Mouse (Mus musculus) olfactory bulb, adult 2 months (tissue): ENCODE results near the gene Map2k2. TPM values are rescaled to one million over a fixed set of nuclear protein-coding genes. Genes with fewer than 3 reads are reported as not detected.

ENCODE experiments used
- H3K27ac ChIP-seq: fragments of 200-500 bp; 2 replicates; pipeline ENCODE4 v1.5.1; 2012; ENCODE audit warnings: low read depth, low read length; ENCODE audit not compliant: insufficient read depth
- H3K4me1 ChIP-seq: fragments of 200-500 bp; 2 replicates; pipeline ENCODE4 v1.6.1; 2012; ENCODE audit warnings: low read length; ENCODE audit not compliant: control insufficient read depth, insufficient read depth
- H3K4me3 ChIP-seq: fragments of 200-500 bp; 2 replicates; pipeline ENCODE4 v1.5.1; 2012; ENCODE audit warnings: mild to moderate bottlenecking, low read depth, low read length, moderate library complexity; ENCODE audit not compliant: insufficient read depth
- CTCF ChIP-seq: fragments of 200-500 bp; IDR thresholded peaks from 2 replicates; pipeline ENCODE4 v1.5.1; 2012; ENCODE audit warnings: low read depth, mild to moderate bottlenecking, low read length, moderate library complexity; ENCODE audit not compliant: insufficient read depth
- POLR2A ChIP-seq: fragments of 200-500 bp; IDR thresholded peaks from 2 replicates; pipeline ENCODE4 v1.6.1; 2012; ENCODE audit warnings: mild to moderate bottlenecking, low read depth, low read length, moderate library complexity; ENCODE audit not compliant: insufficient read depth
- WGBS: fragments of 180-500 bp; shearing (Covaris S2); methylation state at CpG from one replicate; pipeline ENCODE4 v1.1.7; 2018; 5-methylcytosine and 5-hydroxymethylcytosine counted together
- polyA plus RNA-seq: library from polyadenylated mRNA; stranded (reverse); fragments of >200 nt; gene quantifications from 2 replicates; pipeline ENCODE4 v1.2.4, GENCODE M21; 2012; ENCODE audit warnings: low replicate concordance; ENCODE audit not compliant: missing spikeins, insufficient read depth, insufficient read length

Map2k2 gene
- polyA plus RNA-seq, 1 experiment: not detected

GRCm38 (mm10) chr10:81073464-81073863 is 32.3 kb upstream of the Map2k2 start:
- Histone ChIP-seq H3K4me3 (no peak overlapping the region), H3K4me1 (peaks cover 15% of the 10 kb centered on the region), H3K27ac (no peak overlapping the region)
- WGBS: 67% methylated on average over 7 of the region's 7 CpGs
- TF ChIP-seq CTCF (peak; percentile 46; the same call in 1 of the 2 replicates), POLR2A (no peak)

DNA sequence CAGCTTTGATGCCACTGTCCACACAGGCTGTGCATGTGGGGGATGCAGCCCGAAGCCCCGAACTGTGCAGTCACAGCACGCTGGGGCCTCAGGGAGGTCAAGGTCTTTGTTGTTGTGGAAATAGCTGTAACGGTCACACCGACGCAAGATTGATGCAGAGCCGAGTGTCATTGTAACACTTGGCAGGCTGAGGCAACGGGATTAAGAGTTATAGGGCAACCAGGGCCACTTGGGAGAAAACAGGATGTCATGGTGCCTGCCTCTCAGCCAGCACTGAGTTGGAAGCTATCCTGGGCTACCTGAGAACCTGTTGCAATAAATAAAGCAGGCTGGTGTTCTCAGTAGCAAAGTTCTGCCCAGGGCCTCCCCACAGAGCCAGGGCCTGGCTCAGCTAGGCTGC is 30.0 kb upstream of the Map2k2 start:
- H3K27ac ChIP-seq: no peak overlapping the region
- TF ChIP-seq POLR2A (no peak), CTCF (no peak)
- WGBS: 86% methylated on average over 8 of the region's 8 CpGs

DNA sequence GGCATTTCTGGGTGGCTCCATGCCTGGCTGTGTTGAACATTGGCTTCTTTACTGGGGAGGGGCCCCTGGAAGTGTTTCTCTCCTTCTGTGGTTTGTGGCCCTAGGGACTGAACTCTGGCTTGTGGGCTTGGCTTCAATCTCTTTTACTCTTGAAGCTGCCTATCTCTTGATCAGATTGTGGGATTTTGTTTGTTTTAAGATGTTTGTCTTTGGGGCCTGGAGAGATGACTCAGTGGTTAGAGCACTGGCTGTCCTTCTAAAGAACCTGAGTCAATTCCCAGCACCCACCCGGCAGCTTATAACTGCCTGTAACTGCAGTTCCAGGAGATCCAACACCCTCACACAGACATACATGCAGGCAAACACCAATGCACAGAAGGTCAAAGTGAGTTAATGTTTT is 29.4 kb upstream of the Map2k2 start:
- WGBS: 90% methylated on average over 1 of the region's 1 CpGs

More for the DNA sequence above, 30.0 kb upstream of the Map2k2 start:
- H3K4me1 ChIP-seq: peaks cover 9% of the 10 kb centered on the region
- H3K4me3 ChIP-seq: no peak overlapping the region

DNA sequence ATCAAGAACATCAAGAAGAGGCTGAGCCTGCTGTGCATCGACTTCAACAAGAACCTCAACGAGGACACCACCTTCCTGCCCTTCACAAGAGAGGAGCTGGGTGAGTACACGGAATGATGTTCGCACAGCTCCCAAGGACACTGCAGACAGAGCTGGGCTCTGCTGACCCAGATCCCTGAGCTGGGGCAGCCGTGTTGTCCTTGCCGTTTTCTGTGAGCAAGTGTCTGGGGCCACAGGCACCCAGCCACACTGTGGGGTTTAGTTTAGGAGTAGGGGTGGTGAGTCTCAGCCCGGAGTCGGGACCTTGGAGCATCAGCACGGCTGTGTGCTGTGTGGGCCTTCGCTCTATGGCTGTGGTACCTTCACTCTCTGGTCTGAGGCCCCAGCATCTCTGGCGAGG is 27.8 kb upstream of the Map2k2 start:
- Histone ChIP-seq H3K4me3 (no peak overlapping the region), H3K4me1 (no peaks in the 10 kb centered on the region), H3K27ac (no peak overlapping the region)
- 93% methylated on average over 11 of the region's 11 CpGs for WGBS
- TF ChIP-seq POLR2A (no peak), CTCF (no peak)

More for the DNA sequence above, 29.4 kb upstream of the Map2k2 start:
- no peak for TF ChIP-seq CTCF
- no peak for TF ChIP-seq POLR2A
- no peak overlapping the region for H3K27ac ChIP-seq
- H3K4me3 ChIP-seq: no peak overlapping the region
- peaks cover 5% of the 10 kb centered on the region; the same call in 1 of the 2 replicates for H3K4me1 ChIP-seq

DNA sequence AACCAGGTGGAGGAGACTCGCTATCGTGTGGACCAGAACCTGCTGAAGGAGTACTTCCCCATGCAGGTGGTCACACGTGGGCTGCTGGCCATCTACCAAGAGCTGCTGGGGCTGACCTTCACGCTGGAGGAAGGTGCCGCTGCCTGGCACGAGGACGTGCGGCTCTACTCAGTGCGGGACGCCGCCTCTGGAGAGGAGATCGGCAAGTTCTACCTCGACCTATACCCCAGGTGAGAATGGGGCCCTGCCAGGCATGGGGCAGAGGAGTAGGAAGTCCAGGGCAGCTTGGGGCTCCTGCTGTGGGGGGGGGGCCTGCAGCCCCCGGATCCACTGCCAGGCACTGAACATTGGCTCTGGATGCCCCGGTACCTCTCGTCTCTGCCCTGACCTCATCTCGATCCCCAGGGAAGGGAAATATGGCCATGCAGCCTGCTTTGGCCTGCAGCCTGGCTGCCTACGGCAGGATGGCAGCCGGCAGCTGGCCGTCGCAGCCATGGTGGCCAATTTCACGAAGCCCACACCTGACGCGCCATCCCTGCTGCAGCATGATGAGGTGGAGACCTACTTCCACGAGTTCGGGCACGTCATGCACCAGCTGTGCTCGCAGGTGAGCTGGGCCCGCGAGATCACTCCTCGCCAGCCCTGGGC is 25.6 kb upstream of the Map2k2 start:
- no peaks in the 10 kb centered on the region for H3K4me1 ChIP-seq
- TF ChIP-seq CTCF: no peak
- TF ChIP-seq POLR2A: no peak
- 94% methylated on average over 31 of the region's 31 CpGs for WGBS

DNA sequence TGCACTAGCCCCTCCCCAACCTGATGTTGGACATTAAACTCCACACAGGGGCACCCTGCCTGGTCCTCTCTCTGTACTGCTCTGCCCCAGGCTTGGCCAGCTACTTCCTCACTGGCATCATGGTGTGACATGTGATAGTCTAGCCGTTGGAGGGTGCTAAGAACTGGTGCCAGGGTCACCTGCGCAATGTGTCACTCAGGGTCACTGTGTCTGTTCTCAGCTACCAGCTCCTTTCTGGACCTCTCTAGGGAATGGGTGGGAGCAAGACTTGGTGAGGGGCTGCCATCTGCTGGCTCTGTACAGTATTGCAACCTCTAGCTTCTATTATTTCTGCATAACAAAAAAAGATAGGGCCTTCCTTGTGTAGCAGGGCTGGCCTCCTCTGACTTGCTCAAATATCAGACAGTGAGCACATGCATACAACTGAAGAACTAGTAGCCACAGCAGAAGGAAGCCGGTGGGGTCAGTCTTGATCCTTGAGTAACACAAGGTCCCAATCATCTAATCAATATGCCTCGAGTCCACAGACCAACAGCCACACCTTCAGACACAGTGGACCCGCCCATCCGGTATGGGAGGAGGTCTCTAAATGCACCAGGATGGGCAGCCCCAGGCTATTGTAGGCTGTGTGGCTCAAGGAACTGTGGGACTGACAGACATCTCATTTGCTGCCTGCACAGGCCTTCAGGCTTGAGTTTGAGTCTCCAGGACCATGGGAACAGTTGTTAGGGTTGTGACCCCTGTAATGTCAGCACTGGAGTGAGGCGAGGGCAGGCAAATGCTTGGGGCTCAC is 23.4 kb upstream of the Map2k2 start:
- WGBS: 76% methylated on average over 7 of the region's 7 CpGs
- no peak overlapping the region for H3K27ac ChIP-seq
- H3K4me1 ChIP-seq: no peaks in the 10 kb centered on the region
- TF ChIP-seq CTCF: no peak; the same call in 1 of the 2 replicates
- TF ChIP-seq POLR2A: no peak
- H3K4me3 ChIP-seq: no peak overlapping the region

More for the DNA sequence above, 25.6 kb upstream of the Map2k2 start:
- Histone ChIP-seq H3K4me3 (no peak overlapping the region), H3K27ac (no peak overlapping the region)

DNA sequence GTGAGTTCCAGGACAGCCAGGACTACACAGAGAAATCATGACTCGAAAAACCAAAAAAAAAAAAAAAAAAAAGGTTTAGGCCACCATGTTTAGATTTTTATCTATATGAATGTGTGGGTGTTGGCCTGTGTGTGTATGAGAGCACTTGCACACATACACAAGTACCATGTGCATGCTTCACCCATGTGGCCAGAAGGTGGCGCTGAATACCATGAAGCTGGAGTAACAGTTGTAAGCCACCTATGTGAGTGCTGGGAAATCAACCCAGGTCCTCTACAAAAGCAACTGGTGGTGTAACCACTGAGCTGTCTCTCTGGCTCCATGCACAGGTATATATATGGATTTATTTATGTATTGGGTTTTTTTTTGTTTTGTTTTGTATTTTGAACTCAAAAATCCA is 18.7 kb upstream of the Map2k2 start:
- WGBS: 55% methylated on average over 2 of the region's 2 CpGs
- Histone ChIP-seq H3K4me3 (no peak overlapping the region), H3K4me1 (no peaks in the 10 kb centered on the region), H3K27ac (no peak overlapping the region)
- TF ChIP-seq CTCF (no peak), POLR2A (no peak)

DNA sequence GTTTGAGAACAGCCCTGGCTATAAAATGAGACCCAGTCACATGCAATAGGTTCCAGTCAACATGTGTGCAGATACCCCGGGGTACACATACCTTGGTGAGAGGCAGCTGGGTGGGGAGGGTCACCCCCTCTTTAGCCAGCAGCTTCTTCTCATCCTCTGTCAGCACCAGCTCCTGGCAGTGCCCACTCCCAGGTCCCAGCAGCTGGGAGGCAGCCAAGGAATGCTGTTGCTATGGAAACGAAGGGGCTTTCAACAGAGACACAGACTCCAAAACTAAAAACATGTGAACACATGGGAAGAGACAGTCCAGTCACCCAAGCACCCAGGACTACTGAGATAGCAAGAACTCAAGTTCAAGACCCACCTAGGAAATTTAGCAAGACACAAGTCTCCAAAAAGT is 16.5 kb upstream of the Map2k2 start:
- H3K4me1 ChIP-seq: no peaks in the 10 kb centered on the region
- TF ChIP-seq CTCF: no peak
- no peak for TF ChIP-seq POLR2A
- H3K4me3 ChIP-seq: no peak overlapping the region
- 25% methylated on average over 2 of the region's 2 CpGs for WGBS
- H3K27ac ChIP-seq: no peak overlapping the region

DNA sequence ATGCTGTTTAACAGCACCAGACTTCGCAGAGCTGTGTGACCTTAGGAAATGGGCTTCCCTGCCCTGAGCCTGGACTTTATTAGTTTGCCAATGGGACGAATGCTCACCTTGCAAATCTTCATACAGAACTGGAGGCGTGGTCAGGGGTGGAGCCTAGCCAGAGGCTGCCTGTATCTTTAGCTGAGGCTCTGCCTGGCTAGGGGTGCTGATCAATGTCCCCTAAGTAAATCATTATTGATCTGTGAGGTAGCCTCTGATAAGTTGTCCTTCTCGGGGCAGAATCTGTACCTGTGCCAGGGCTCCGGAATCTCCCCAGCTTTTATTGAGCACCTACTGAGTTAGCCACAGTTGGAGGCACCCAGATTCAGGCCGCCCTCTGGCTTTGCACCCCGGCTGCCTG is 15.1 kb upstream of the Map2k2 start:
- WGBS: 84% methylated on average over 7 of the region's 7 CpGs
- no peak overlapping the region for H3K27ac ChIP-seq
- TF ChIP-seq POLR2A: no peak

More for the DNA sequence above, 15.1 kb upstream of the Map2k2 start:
- no peak overlapping the region for H3K4me3 ChIP-seq
- H3K4me1 ChIP-seq: no peaks in the 10 kb centered on the region
